Mouse (Mus musculus) monocyte, adult 5-6 weeks (primary cell): ENCODE data around the gene Pakap. TPM values are rescaled to one million over a fixed set of nuclear protein-coding genes. Genes with fewer than 3 reads are reported as not detected.

Experiments used
- ATAC-seq: fragments of 153-309, 156-312 bp; replicated peaks from 2 replicates; pipeline ENCODE4 v1.8.0; 2017; ENCODE audit warnings: mild to moderate bottlenecking; ENCODE audit not compliant: low TSS enrichment, insufficient number of reproducible peaks, severe bottlenecking, poor library complexity, low FRiP score
- total RNA-seq: library from RNA; stranded (forward); fragments of 200-1000, 200-491, 200-594 nt; gene quantifications from 3 replicates; pipeline ENCODE4 v1.2.3, GENCODE M21; 2017

Pakap gene
- total RNA-seq, 1 experiment from 2014 or later = not detected

GRCm38 (mm10) chr4:57569069-57569355, 1.0 kb downstream of the Pakap start:
- no peak for ATAC-seq

DNA sequence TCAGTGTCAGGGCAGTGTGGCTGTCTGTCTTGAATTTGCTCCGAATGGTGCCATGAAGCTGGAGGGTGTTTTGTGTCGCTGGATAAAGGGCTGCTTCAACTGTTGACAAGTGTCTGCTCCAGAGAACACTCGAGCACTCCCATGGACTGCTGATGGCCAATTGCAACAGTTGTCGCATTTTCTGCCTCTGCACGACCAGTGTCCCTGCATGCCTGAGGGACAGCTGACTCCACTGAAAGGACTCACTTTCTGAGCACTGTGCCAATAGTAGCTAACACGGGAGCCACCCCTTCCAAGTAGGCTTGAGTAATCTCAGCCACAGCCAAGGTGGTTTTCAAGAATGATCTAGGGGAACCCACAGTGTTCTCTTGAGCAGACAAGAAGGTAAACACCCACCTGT, 1.7 kb downstream of the Pakap start:
- ATAC-seq = no peak

DNA sequence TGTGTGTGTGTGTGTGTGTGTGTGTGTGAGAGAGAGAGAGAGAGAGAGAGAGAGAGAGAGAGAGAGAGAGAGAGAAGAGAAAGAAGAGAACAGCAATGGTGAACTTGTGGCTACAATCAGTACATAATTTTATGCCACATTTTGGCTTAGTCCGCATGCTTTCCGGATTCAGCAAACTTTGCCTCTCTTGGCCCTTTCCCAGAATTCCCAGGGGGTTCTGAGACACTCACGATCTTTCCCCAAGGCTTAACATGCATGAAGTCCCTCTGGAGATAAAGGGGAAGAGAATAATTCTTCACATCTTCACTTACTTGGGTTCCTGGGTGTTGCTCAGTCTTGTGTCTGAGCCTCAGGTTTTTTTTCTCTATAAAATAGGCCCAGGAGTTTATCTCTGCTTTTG, 2.2 kb downstream of the Pakap start:
- ATAC-seq = no peak

GRCm38 (mm10) chr4:57574181-57574580, 6.2 kb downstream of the Pakap start:
- ATAC-seq = no peak

GRCm38 (mm10) chr4:57574646-57575045, 6.7 kb downstream of the Pakap start:
- no peak for ATAC-seq

- ATAC-seq = no peak
These were observed 7.7 kb downstream of the Pakap start for GRCm38 (mm10) chr4:57575686-57576085.

GRCm38 (mm10) chr4:57576095-57576494, 8.1 kb downstream of the Pakap start:
- no peak for ATAC-seq

GRCm38 (mm10) chr4:57579683-57580082, 11.7 kb downstream of the Pakap start:
- ATAC-seq = no peak

GRCm38 (mm10) chr4:57585281-57585800, 17.4 kb downstream of the Pakap start:
- ATAC-seq = no peak

DNA sequence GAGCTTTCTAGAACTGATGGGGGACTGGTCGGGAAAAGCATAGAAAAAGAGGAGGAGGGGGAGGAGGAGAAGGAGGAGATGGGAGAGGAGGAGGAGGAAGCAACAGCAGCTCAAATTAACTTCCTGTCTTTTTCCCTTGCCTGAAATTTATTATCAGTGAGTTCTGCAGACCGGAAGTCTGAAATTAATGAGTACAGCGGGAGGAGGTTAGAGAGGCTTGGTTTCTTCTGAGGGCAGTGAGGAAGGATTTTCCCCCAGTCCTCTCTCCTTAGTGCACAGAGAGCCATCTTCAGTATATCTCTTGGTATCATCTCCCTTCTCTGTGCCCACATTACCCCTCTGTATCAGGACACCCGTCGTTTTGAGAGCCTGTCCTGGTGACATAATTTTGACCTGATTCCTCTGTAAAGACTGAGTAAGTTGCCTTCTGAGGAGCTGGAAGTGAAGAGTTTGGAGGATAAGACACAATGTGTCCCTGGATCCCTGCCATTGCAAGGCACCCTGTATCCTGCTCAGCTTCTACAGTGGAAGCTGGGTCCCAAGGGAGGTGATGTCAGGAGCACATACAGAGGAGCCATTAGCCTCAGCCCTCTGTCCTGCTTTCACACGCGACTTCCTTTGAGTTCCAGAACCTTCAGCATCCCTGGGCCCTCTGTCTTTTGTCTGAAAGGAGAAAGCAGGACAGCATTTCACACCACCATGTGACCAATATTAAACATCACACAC, 19.1 kb downstream of the Pakap start:
- no peak for ATAC-seq

DNA sequence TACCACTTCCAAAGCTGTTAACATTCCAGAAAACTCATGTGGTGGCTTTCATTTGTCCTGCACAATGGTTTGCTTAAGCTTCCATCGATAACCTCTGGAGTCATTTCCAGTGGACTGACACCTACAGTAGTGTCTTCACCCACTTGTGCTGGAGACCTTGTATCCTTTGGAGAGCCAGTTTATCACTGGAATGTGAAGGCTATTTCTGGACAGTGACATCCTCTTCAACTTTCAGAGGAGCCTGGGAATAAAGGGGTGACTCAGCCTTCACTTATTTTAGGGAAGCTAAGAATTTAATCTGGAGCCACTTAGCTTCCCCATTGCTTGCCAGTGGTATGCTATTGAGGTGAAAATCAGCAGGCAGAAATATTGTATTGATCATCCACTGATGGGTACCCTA, 20.4 kb downstream of the Pakap start:
- no peak for ATAC-seq

GRCm38 (mm10) chr4:57592751-57593150, 24.8 kb downstream of the Pakap start:
- no peak for ATAC-seq

- no peak for ATAC-seq
These were observed 32.0 kb downstream of the Pakap start for GRCm38 (mm10) chr4:57599946-57600345.

GRCm38 (mm10) chr4:57600685-57601457, 32.9 kb downstream of the Pakap start:
- no peak for ATAC-seq

GRCm38 (mm10) chr4:57601458-57601835, 33.5 kb downstream of the Pakap start:
- no peak for ATAC-seq

GRCm38 (mm10) chr4:57601903-57602617, 34.1 kb downstream of the Pakap start:
- no peak for ATAC-seq

DNA sequence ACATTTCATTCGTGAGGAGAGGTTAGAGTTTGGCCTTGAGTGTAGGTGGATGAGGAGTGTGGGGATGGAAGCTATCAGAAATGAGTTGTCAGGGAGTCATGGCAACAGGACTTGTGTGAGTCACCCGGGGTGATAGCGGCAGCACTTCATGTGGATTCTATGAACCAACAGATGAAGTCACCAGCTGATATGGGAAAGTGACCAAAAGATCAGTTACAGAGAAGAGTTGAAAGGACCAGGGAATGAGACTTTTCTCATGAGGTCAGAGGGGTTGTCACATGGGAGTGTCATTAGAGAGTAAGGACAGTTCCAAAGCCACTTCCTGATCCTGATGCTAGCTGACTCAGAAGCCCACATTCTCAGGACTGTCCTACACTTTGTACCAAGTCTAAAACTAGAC, 38.3 kb downstream of the Pakap start:
- ATAC-seq = no peak

DNA sequence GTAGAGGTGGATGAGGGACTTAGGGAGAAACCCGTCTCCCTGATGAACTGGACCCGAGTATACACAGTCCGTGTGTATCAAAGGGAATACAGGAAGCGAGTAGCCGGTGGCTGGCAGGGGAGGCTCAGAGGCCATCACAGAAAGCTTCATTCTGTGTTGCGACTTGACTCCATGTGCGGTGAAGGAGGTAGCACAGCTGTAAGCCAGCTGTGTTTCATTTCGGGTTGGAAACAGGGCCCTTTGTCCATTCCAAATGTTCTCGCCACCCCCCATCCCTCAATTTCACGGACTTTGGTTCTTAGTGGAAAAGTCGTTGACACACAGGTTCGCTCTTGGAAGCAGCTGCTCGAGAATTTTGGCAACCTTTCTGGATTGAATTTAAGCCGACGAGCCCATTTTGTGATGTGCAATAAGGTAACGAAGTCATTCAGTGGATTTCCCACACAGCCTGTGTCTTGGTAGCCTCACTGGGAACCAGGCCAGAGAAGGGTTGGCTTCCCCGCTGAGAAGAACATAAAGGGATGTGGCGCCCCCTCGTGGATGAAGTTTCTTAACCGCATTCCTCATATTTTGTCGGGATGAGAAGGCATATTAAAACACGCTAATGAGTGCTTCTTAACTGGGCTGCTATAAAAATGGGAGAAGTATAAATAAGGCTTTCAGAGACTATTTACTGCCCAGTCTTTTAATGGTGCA, 39.4 kb downstream of the Pakap start:
- no peak for ATAC-seq
